Mouse (Mus musculus): ENCODE data around the gene Map4.

DNA sequence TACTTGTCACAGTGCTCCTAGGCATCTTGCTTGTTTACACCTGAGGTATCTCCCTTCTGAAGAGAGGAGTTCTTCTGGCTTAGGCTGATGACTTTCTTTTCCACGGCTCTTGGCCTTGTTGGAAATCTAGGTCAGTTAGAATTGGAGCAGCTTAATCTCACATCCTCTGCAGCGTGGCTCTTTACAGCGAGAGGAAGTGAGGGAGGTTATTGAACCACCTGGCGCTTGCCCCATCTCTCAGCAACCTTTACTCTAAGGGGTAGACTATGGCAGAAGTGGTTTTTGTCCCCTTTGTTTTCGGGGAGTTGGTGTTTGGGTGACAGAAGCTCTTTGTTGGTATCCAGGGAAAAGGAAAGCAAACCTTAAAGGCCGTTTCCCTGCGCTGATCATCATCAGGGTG, 131.1 kb downstream of the Map4 start:
- TF ChIP-seq MAZ (IDR thresholded peaks at IDR 0.05; ENCODE audit: low read depth, low read length) (no peak), JUND (conservative IDR thresholded peaks at IDR 0.05; ENCODE audit: low read depth, low read length) (no peak)

Measured in CH12.LX (cell line).